Mouse (Mus musculus): ENCODE results near the gene 9530003J23Rik.
"Not testable (repeated sequence)": the region's sequence is repeated elsewhere in the genome, so short reads cannot be mapped to it uniquely, and the experiment has no call there.

Gene 9530003J23Rik

GRCm38 (mm10) chr10:117238603-117239002 lies at the start of gene 9530003J23Rik:
9530003J23Rik (minus strand) TSS chr10:117238703.
- DNase-seq, result no peak

- DNase-seq, result no peak
Measured at GRCm38 (mm10) chr10:117287226-117287850, 48.8 kb upstream of the 9530003J23Rik start.

- no peak for DNase-seq
Measured at GRCm38 (mm10) chr10:117286366-117286970, 48.0 kb upstream of the 9530003J23Rik start.

GRCm38 (mm10) chr10:117285584-117285983 lies 47.1 kb upstream of the 9530003J23Rik start:
- DNase-seq, result not testable (repeated sequence)

- no peak for DNase-seq
Measured at GRCm38 (mm10) chr10:117284578-117285520, 46.3 kb upstream of the 9530003J23Rik start.

- DNase-seq, result no peak
Measured at GRCm38 (mm10) chr10:117283871-117284577, 45.5 kb upstream of the 9530003J23Rik start.

GRCm38 (mm10) chr10:117283196-117283595 lies 44.7 kb upstream of the 9530003J23Rik start:
- not testable (repeated sequence) for DNase-seq

- DNase-seq, result no peak
Measured at GRCm38 (mm10) chr10:117282551-117282950, 44.0 kb upstream of the 9530003J23Rik start.

- DNase-seq, result no peak
Measured at GRCm38 (mm10) chr10:117282049-117282448, 43.5 kb upstream of the 9530003J23Rik start, which contains the start of gene Lyz2. Lyz2 (minus strand) TSS chr10:117282321.

GRCm38 (mm10) chr10:117281381-117281920 lies 42.9 kb upstream of the 9530003J23Rik start:
- no peak for DNase-seq

- no peak for DNase-seq
Measured at GRCm38 (mm10) chr10:117280000-117280399, 41.5 kb upstream of the 9530003J23Rik start.

GRCm38 (mm10) chr10:117278510-117278909 lies 40.0 kb upstream of the 9530003J23Rik start:
- DNase-seq, result not testable (repeated sequence)

GRCm38 (mm10) chr10:117277779-117278178 lies 39.3 kb upstream of the 9530003J23Rik start:
- not testable (repeated sequence) for DNase-seq

- no peak for DNase-seq
Measured at GRCm38 (mm10) chr10:117275681-117276369, 37.3 kb upstream of the 9530003J23Rik start.

- DNase-seq, result not testable (repeated sequence)
Measured at GRCm38 (mm10) chr10:117274645-117275044, 36.1 kb upstream of the 9530003J23Rik start.

GRCm38 (mm10) chr10:117272023-117272422 lies 33.5 kb upstream of the 9530003J23Rik start:
- no peak for DNase-seq

GRCm38 (mm10) chr10:117259870-117260269 lies 21.4 kb upstream of the 9530003J23Rik start:
- no peak for DNase-seq

GRCm38 (mm10) chr10:117235866-117236265 lies 2.6 kb downstream of the 9530003J23Rik start:
- no peak for DNase-seq

- DNase-seq, result no peak
Measured at GRCm38 (mm10) chr10:117234825-117235224, 3.7 kb downstream of the 9530003J23Rik start.

- peak; percentile 29 for DNase-seq
Measured at GRCm38 (mm10) chr10:117229826-117230225, 8.7 kb downstream of the 9530003J23Rik start.

GRCm38 (mm10) chr10:117226002-117226401 lies 12.5 kb downstream of the 9530003J23Rik start:
- no peak for DNase-seq

- DNase-seq, result peak; percentile 34
Measured at GRCm38 (mm10) chr10:117225094-117225493, 13.4 kb downstream of the 9530003J23Rik start.
